Mouse (Mus musculus) lung, postnatal 25 days (tissue): Measurements from ENCODE around the gene Map3k6.
A peak's percentile ranks its signal among the peaks of the same experiment; 100 is the strongest.

Source experiments
- DNase-seq: peaks from one replicate; pipeline ENCODE4 v3.0.0; 2022; ENCODE audit warnings: low spot score

Gene Map3k6

GRCm38 (mm10) chr4:133255392-133255791, 14.8 kb downstream of the Map3k6 start:
- DNase-seq = no peak

GRCm38 (mm10) chr4:133256820-133257219, 16.2 kb downstream of the Map3k6 start:
- no peak for DNase-seq

DNA sequence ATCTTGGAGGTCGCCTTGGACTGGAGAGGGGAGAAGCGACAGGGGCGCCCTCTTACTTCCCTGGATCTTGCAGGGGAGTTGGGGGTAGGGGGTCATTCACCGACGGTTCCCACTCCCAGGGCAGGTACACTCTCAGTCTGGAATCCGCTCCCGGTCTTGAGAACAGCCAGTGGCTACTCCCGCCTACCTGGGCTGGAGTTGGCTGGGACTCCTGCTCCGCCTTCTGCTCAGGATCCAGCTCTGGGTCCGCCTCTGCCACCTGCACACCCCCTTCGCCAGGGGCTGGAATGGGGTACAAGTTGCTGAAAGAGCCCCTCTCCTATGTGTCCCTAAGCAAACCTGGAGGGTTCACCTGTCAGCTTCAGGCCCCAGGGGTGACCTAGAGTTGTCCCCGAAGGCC, 16.6 kb downstream of the Map3k6 start:
- no peak for DNase-seq

- no peak for DNase-seq
Measured at GRCm38 (mm10) chr4:133257798-133258408, 17.3 kb downstream of the Map3k6 start.

- DNase-seq = no peak
Measured at GRCm38 (mm10) chr4:133261641-133262374, 21.2 kb downstream of the Map3k6 start.

GRCm38 (mm10) chr4:133262375-133262765, 21.8 kb downstream of the Map3k6 start:
- no peak for DNase-seq

DNA sequence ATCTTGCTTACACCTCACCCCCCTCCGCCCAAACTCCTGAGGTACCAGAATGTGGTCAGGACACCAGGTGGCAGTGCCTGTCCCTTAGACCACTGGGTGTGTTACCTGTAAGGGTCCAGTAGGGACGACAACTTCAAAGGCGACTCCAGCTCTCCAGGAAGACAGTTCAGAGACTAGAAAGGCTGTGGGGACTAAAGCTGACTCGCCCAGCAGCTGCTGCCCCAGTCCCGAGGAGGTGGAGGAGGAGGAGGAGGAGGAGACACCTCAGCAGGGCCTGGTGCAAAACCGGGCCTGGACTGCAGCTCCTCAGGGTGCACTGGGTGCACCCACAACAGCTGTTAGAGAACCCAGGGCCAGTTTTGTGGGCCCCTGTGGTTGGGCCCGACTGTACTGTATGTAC, 22.3 kb downstream of the Map3k6 start, which contains the start of gene Sytl1:
Gene Sytl1, minus strand, starts transcription at position 232 of the 400 bp plus-strand sequence.
- no peak for DNase-seq

DNA sequence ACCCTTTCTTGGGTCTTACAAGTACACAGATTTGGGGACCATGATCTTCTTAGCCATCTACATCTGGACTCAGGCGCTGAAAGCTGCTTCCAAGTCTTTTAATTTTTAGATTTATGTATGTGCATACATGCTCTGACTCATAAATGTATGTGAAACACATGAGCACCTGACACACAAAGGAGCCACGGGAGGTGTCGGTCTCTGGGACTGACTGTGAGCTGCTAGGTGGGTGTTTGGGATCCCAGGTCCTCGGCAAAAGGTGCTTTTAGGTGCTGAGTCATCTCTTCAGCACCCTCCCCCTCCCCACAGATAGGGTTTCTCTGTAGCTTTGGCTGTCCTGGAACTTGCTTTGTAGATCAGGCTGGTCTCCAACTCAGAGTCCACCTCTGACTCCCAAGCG, 23.1 kb downstream of the Map3k6 start:
- no peak for DNase-seq

GRCm38 (mm10) chr4:133264559-133264958, 23.9 kb downstream of the Map3k6 start:
- DNase-seq = no peak

DNA sequence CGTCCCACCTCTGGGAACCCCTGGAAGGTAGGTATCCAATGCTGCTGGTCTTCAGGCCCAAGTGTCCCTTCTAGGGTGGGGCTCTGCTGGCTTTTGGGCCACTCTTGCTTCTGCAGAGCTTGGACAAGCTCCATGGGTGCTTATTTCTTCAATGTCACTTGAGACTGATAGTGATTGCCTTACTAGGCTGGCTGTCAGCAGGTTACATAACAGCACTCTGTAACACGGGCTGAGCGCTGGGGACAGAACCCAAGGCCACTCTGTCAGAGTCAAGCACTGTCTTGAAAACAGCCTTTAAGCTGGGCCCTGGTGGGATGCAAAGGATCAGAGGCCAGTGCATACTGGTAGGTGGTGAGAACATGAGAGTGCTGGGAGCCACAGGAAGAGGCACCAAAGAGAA, 24.7 kb downstream of the Map3k6 start:
- DNase-seq = no peak

- no peak for DNase-seq
Measured at GRCm38 (mm10) chr4:133265759-133266158, 25.1 kb downstream of the Map3k6 start.

- DNase-seq = no peak
Measured at GRCm38 (mm10) chr4:133266248-133266880, 25.7 kb downstream of the Map3k6 start.

- no peak for DNase-seq
Measured at GRCm38 (mm10) chr4:133268931-133269330, 28.3 kb downstream of the Map3k6 start.

GRCm38 (mm10) chr4:133269596-133269995, 29.0 kb downstream of the Map3k6 start:
- no peak for DNase-seq

DNA sequence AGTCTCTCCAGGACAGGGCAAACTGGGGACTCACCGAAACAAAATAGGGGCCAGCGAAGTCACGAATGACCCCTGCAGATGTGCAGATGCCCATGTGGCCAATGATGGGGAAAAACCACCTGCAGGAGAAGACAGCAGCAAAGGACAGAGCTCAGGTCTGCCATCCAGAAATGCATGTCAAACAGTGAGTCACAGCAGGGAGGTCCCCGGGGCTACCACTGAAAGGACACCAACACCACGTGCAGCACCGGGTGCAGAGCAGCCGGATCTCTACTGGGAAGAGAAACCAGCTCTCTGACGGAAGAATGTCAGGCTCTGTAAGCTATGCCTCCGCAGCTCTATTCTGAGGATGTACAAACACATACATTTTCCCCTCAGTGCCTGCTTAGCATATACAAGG, 30.3 kb downstream of the Map3k6 start:
- DNase-seq = no peak

DNA sequence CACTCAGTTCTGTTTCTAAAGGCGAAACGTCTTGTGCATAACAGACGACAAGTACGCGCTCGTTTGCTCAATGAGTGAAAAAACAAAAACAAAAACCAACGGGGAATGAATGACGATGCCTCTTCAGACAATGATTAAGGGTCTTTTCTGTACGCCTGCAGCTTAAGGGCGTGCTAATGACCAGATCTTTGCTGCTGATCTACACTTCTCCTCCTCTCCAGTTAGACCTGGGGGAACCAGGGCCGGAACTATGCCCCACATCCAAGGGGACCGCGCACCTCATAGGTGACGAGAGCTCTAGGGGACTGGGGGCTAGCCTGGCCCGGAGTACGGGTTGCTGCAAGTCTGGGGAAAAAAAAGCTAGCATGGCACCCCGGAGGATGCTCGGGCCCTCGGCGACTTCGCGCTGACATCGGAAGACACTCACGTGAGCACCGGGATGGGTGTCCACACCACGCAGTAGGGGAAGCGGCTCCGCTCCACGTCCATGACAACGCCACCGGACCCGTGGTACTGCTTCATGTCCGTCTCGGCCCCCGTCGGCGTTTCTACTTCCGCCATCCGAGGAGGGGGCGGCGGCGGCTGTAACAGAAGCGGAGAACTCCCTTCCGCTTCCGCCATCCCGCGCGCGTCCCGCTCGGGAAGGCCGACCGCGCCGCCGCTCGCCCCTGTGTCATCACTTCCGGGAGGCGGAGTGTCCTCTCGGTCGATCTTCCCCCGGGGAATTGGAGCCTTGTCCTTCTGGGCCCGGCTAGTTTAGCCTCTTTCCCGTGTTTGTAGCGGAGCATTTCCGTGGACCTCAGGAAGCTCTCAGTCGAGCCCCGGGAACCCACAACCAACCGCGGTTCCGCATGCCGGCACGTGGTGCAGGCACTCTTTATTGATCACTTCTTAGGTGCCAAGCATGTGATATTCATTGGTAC, 36.7 kb downstream of the Map3k6 start, which contains the start of gene Tmem222:
Gene Tmem222, minus strand, starts transcription at position 689 of the 923 bp plus-strand sequence.
- DNase-seq = peak; percentile 95

GRCm38 (mm10) chr4:133278067-133278466, 37.4 kb downstream of the Map3k6 start:
- DNase-seq = no peak

DNA sequence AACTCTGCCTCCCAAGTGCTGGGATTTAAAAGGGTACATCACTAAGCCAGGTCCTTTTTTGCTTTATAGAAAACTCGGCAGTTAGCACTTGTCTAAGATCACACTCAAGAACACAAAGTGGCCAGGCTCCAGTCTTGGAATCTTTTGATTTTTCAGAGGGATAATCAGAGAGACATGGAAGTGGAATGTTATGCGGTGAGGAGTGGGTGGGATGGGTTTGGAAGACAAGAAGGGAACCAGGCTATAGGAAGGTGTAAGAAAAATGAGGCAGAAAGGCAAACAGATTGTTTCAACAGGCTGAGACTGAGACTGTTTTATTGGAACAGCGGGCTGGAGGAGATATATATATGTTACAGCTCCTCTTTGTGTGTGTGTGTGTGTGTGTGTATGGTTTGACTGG, 37.9 kb downstream of the Map3k6 start:
- DNase-seq = no peak

DNA sequence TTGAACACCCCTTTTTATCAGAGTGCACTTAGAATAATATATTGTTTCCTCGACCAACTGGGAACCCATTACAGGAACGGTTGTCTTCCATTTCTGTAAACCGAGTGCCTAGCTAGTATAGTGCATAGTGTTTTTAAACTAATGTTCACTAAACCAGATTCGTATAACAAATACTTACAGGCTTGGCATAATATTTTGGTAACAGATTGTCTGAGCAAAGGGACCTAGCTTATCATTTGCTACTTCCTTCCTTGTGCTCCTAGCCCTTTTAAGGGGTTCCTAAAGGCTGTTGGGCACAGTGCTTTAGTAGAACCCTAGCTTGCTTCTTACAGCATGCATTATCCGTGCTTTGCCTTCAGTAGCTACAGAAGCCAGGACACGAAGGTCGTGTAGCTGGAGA, 40.9 kb downstream of the Map3k6 start:
- no peak for DNase-seq

- no peak for DNase-seq
Measured at GRCm38 (mm10) chr4:133281951-133282481, 41.4 kb downstream of the Map3k6 start.

DNA sequence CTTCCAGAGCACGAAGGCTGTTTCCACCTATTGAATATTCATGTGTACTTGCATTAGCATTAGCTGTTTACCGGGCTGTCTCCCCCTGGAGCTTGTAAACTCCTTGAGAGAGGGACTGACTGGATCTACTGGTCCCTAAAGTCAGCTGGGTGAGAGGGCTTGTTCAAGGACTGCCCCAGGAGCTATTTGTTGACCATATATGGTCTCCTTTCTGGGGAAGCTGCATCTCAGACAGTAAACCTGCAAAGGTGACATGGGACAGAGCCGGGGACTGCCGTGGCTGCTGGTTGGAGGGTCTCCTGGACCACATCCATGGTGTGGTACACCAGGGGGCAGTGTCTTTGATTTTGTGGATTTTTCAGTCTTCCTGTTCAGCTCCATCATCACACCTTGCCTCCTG, 42.0 kb downstream of the Map3k6 start:
- no peak for DNase-seq

- DNase-seq = no peak
Measured at GRCm38 (mm10) chr4:133285299-133285698, 44.7 kb downstream of the Map3k6 start.
